In genomic region chr8:122666827-122667226, GRCm38 (mm10) we compare ENCODE assay signal across 8 mouse cellular contexts. TPM values are rescaled to one million over a fixed set of nuclear protein-coding genes. Genes with fewer than 3 reads are reported as not detected.
DNase-seq lines count a peak whose midpoint lies in the region; ATAC-seq lines count a peak whose summit lies in the region.

No protein-coding gene starts in this region.

- ATAC-seq in CD4-positive, CD25-positive, alpha-beta regulatory T cell, adult 4 months = peak; percentile 53

- DNase-seq in heart, adult 11 months = peak; percentile 96
- no peak for DNase-seq in heart, postnatal 14 days
- peak; percentile 64 to 74 for DNase-seq in frontal cortex, postnatal 36 days (ENCODE audit: low spot score in 2 of 2)
- DNase-seq in left cerebral cortex, adult 8-10 months (ENCODE audit: low spot score in 2 of 2) = peak; percentile 40 to 78
- peak; percentile 32 to 41 for DNase-seq in natural killer cell, adult 2 months (ENCODE audit: low spot score in 2 of 2)
- no peak for DNase-seq in urinary bladder, adult 18-20 months (ENCODE audit: low spot score in 2 of 2)
- DNase-seq in cerebellum, adult 8-10 months = no peak

- intact Hi-C loops in heart, postnatal 14 days (cut with DNase I) = no loop called here

RNA-seq across cellular contexts. Expression of gene Cbfa2t3, which starts 32.1 kb away (rescaled TPM):
- total RNA-seq in heart, postnatal 14 days (2021) = 10 to 100 TPM; 22.1 to 25.3 TPM
- polyA plus RNA-seq in CD4-positive, CD25-positive, alpha-beta regulatory T cell, adult 4 months (2017; shearing (Covaris generic)) = under 1 TPM in 1 of 2 experiments, not detected in 1; 0.25 TPM
- 10 to 100 TPM; 21.6 to 26.5 (median 24.1) TPM for total RNA-seq in left cerebral cortex, adult 8-10 months (2022)

RNA-seq across cellular contexts. Expression of gene Pabpn1l, which starts 44.3 kb away (rescaled TPM):
- total RNA-seq in heart, postnatal 14 days (2021) = under 1 TPM in 1 of 2 experiments, not detected in 1; 0.20 TPM
- polyA plus RNA-seq in CD4-positive, CD25-positive, alpha-beta regulatory T cell, adult 4 months (2017; shearing (Covaris generic)) = not detected
- total RNA-seq in left cerebral cortex, adult 8-10 months (2022) = not detected

RNA-seq across cellular contexts. Expression of gene Trappc2l, which starts 55.4 kb away (rescaled TPM):
- 10 to 100 TPM; 45.9 to 57.2 TPM for total RNA-seq in heart, postnatal 14 days (2021)
- 10 to 100 TPM; 45.0 to 70.1 TPM for polyA plus RNA-seq in CD4-positive, CD25-positive, alpha-beta regulatory T cell, adult 4 months (2017; shearing (Covaris generic))
- total RNA-seq in left cerebral cortex, adult 8-10 months (2022) = 10 to 100 TPM; 73.8 to 84.5 (median 76.0) TPM

RNA-seq across cellular contexts. Expression of gene Galns, which starts 55.6 kb away (rescaled TPM):
- total RNA-seq in heart, postnatal 14 days (2021) = 1 to 10 TPM; 3.5 to 4.1 TPM
- 10 to 100 TPM in 1 of 2 experiments, 1 to 10 TPM in 1; 8.7 to 12.7 TPM for polyA plus RNA-seq in CD4-positive, CD25-positive, alpha-beta regulatory T cell, adult 4 months (2017; shearing (Covaris generic))
- 10 to 100 TPM in 3 of 4 experiments, 1 to 10 TPM in 1; 9.3 to 11.5 (median 10.9) TPM for total RNA-seq in left cerebral cortex, adult 8-10 months (2022)

Comparison
In these comparisons a context has a peak if more than half of its experiments do, and no peak if none do; other contexts are left out.
1. DNase-seq: peak in heart, adult 11 months (single experiment), frontal cortex, postnatal 36 days (2 of 2), left cerebral cortex, adult 8-10 months (2 of 2) and natural killer cell, adult 2 months (2 of 2); none in heart, postnatal 14 days (0 of 2), urinary bladder, adult 18-20 months (0 of 2) and cerebellum, adult 8-10 months (single experiment).